Mouse (Mus musculus) lung, adult 18-20 months (tissue): ENCODE measurements at regions not wholly inside any gene's neighbourhood (a gene's known extent, or its start where the extent isn't known, plus 50 kb on each side); places are given as distances from the start of the nearest gene placed in this dataset.
A peak's percentile ranks its signal among the peaks of the same experiment; 100 is the strongest.

ENCODE experiments used
- DNase-seq, 2 experiments: peaks; one replicate each; pipeline ENCODE4 v3.0.0; 2022; ENCODE audit warnings: mixed read lengths in 2 of 2

DNA sequence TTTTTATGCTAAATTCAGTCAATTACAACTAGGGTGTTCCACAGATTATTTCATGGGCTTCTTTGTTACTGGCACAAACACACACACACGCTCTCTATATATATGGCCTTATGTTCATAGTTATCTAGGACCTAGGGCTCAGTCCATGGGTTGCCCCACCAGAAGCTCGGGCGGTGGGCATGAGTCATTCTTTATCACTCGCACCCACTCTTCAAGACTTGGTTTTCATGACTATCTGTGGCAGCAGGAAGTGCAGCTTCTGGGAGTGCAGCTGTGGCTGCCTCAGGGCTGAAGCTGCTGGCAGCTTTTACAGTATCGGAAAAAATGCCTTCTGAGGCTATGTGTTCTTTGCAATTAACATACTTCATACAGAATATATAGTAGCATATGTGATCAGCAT lies 198.7 kb downstream of the Ipo11 start:
- DNase-seq = no peak

DNA sequence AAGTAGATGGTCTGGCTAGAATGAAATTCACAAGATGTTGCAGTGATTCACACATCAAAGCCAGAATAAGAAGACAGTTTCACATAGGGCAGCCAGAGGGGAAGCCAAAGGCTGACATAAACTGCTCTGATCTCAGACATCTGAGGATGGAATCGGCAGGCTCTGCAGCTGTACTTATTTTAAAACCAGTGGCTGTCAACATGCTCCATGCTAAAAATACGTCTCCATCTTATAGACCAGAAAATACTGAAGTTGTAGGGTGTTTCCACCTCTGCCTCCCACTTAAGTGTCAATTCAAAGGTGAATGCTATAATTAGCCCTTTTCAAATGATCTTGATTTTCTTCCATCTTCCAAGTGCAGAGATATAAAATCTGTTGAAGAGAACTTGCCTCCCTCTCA lies 202.4 kb downstream of the Ipo11 start:
- no peak for DNase-seq

DNA sequence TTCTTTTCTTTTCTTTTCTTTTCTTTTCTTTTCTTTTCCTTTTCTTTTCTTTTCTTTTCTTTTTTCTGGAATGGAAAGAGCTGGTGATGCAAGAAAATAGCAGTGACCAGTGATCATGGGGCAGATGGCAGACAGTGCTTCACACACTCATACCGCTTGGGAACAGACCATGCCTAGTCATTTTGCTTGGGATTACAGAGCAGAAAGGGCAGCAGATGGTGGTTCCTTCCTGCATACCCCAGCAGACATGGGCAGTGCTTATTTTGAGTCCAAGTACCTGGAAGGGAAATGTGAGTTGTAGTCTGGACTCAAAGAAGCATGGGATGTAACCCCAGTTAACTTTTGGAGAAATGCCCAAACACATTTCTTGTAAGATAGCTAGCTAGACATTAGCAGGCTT lies 203.9 kb downstream of the Ipo11 start:
- DNase-seq = no peak

DNA sequence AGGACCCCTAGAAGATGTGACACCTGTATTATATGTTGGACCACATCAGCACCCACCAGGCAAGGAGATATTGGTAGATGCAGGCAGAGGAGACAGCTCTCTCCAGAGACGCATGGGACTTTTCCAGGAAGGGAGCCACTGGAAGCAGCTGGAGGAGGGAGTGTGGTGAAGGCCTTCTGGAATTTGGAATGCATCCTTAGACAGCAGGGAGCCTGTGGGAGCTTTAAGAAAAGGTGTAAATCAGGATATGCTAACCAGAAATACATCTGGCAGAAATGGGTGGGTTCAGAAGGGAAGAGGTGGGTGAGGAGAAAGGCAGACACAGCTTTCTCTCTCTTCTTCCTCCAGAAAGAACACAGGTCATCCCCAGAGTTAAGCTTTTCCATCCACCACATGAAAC lies 213.4 kb downstream of the Ipo11 start:
- DNase-seq = no peak

DNA sequence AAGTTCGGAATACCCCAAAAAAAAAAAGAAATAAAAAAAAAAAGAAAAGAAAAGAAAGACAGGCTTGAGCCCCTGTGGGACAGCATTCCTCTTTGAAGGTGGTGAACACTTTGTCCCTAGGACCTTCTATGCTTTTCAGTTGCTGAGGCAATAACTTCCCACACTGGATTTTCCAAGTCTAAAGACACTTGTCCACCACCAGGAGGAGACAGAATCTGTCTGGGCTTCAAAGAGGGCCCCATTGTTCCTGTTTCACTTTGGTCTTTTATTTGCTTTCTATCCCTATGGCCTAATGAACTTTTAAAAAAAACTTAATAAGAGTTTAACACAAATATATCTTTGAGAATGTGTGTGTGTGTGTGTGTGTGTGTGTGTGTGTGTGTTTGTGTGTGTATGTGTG lies 215.6 kb downstream of the Ipo11 start:
- peak in 1 of 2 experiments; percentile 9 for DNase-seq

DNA sequence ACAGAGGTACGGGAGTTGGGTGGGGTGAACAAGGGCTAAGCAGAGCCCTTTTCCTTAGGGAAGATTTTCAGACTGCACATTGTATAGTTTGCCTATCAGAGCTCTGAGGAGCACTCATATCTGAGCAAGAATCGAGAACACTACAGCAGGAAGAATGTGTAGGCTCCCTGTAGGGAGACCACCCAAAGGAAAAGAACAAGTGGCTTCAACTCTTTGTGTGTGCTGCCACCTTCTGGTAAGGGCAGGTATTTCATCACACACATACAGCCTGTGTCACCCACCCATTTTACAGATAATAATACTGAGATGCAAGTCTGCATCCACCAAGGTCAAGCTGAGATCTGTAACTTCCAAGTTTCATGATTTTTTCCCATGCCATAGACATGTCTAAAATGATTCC lies 221.0 kb downstream of the Ipo11 start:
- no peak for DNase-seq

DNA sequence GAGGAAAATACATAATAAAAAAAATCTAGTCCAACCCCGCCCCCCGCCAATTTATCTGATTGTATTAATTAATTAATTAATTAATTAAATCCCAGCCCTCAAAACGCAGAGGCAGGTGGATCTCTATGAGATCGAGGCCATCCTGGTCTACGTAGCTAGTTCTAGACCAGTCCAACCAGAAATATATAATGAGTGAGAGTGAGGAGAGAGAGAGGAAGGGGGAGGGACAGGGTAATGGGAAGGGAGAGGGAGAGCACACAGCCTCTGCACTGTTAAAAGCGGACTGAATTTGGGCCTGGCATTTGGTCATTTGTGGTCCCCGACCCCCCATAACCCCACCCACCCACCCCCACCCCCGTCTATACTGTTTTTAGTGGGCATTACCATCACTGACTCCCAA lies 221.5 kb downstream of the Ipo11 start:
- DNase-seq = no peak

DNA sequence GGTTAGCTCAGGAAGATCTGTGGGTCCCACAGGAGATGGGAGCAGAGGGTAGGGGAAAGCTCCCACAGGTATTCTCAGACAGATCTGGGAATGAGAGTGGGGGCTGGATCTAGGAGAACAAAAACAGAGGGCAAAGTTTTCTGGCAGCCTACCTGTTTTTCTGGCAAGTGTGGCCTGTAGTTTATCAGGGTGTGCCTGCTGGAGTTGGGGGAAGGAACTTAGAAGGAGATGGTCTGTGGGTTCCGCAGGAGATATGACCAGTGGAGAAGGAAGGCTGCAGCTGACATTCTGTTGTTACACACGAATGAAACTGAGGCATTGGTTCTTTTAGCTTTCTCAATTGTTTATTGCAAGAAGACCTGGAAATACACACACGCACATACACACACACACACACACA lies 226.2 kb downstream of the Ipo11 start:
- DNase-seq = no peak

DNA sequence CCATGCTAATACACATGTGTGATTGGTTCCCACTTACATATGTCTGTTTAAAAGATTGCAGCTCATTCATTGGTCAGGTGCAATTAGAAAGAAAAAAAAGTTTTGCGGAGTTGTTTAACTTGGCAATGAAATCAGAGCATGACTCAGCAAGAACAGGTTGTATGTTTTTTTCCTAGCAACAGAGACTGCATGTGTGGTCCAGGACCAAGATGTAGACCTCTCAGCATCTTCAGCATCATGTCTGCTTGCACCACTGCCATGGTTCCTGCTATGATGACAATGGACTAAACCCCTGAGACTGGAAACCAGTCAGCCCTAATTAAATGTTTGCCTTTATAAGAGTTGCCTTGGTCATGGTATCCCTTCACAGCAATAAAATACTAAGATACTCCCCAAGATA lies 236.4 kb downstream of the Ipo11 start:
- no peak for DNase-seq

DNA sequence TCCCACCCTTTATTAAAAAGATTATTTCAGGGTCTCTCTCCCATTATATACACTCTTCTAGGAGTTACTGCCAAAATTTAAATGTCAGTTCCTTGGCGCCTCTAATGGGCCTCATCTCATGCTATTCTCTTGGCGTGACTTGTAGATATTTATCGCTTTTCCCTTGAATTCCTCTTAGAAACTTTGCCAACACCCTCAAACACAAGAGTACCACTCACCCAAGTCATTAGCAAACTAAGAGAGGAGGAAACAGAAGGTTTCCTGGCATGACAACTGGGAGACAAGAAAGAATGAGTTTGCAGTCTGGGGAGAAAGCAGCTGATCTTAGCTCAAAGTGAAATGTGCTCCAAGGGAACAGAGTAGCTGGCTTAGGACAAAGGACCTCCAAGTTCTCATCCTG lies 236.8 kb downstream of the Ipo11 start:
- DNase-seq = no peak

DNA sequence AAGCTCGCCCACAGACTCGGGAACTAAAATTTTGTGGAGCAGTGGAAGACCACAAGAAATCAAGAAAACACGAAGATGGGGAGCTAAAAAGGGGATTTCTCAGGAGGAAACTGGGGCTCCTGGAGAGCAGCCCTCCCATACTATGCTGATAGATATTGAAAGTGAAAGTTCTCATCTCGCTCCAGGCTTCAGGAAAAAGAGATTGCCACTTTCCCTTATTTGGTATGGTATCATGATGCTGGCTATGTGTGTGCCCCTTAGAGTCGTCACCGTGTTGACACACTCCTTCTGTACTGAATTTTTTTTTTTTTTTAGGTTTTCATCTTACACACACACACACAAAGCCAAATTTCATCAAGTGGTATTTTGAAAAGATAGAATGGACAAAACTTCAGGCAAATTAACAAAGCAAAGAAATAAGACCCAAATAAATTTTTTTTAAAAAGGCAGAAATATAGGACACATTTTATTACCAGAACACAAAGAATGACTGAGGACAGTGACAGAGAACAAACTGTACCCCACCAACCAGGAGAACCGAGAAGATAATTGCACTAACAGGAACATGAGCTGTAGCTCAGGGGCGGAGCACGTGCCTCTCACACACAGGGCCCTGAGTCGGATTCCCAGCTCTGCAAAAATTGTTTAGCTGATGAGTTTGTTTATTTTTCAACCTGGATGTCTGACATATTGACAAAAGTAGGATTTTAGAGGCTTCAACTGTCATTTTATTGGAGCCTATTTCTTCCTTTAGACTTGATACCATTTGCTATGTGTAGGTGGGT lies 244.8 kb downstream of the Ipo11 start:
- no peak for DNase-seq

DNA sequence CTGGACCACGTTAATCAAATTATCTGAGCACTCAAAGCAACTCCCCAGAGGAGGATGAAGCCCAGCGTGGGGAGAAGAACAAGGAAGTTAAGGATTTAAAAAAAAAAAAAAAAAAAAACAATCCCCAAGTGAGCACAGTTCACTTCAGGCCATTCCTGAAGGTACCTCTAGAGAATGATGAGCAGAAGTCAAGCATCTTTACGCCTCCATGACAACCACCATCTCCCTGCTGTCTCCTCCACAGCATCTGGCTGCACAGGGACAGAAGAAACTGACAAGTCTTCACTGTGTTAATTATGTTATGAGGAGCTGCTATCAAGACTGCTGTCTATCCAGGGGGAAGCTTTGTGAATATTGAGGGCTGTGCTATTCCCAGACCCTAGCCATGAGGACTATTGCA lies 246.6 kb downstream of the Ipo11 start:
- DNase-seq = no peak

DNA sequence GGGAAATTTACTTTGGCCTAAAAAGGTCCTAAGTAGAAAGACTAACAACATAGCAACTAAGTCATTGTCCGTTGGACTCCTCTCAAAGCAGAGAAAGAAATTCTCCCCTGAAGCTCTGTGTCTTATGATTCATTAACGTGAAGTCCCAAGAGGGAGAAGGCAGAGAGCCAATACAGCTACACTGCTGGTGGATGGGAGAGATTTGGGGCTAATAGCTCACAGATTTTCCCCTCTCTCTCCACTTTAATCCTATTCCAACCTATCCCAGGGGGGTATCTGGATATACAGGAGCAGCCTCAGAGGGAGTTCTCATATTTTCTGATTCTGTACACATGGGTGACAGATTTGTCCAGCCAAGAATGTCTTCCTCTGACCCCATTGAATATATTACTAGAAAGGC lies 247.1 kb downstream of the Ipo11 start:
- no peak for DNase-seq

DNA sequence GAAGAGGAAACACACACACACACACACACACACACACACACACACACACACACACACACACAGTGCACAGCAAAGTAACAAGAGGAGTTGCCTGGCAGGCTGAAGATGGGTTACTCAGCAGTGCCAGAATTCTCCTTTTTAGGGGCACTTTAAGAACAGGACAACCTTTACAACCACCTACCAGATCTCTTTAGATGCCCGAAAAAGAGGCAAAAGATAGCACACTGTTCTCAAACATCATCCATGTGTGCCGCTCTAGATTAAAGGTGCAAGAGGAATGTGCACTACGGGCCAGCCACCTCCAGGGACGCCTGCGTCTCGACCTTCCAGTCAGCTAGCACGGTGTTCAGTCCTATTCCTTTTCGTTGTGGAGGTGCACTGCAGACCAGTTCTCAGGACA lies 247.7 kb downstream of the Ipo11 start:
- DNase-seq = no peak

DNA sequence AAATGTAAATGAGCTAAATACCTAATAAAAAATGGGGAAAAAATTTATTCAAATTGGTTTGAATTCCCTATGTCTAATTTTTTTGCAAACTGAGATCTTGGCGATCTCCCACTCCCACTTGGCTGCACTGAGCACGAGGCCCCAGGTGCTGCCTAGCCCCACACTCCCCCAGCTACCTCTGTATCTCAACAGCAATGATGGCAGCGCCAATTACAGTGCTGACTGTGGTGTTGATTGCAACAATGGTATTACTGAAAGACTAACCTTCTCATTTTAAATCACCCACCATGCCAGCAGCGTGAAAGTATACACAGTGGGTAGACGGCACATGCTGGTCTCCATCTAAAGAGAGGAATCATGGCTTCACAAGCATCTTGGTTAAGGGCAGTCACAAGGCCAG lies 267.1 kb downstream of the Ipo11 start:
- DNase-seq = no peak

DNA sequence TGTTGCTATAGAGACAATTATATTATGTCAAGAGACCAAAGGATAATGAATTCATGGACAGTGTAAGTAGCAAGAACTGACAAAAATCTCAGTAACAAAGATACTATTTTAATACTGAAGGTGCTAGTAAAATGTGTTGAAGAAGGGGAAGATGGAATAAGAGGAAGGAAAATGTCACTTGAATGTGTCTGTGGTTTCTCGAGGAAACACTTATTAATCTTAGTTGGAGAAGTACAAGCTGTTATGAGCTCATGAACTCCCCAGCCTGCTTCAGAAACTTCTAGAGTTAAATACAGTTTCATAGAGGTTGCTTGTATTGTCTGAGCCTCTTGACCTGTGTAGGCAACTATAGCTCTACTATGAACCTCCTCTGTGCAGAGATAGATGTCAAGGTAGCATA lies 274.6 kb downstream of the Ipo11 start:
- no peak for DNase-seq

DNA sequence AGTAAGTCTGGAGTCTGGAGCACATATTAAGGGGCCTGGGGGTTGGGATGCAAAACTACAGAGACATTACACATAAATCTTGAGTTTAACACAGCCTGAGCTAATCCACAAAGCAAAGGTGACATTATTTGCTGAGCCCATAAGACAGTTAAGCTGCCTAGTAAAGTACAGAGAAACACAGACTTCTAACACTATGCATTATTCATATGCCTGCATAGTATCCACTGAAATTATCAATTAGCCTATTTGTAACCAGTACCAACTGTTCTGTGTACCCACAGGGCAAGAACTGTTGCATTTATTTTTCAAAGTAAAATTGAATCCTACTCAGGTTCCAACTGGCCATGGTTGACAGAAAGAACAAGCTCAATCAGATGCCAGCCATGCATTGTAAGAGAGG lies 287.4 kb downstream of the Ipo11 start:
- DNase-seq = no peak

DNA sequence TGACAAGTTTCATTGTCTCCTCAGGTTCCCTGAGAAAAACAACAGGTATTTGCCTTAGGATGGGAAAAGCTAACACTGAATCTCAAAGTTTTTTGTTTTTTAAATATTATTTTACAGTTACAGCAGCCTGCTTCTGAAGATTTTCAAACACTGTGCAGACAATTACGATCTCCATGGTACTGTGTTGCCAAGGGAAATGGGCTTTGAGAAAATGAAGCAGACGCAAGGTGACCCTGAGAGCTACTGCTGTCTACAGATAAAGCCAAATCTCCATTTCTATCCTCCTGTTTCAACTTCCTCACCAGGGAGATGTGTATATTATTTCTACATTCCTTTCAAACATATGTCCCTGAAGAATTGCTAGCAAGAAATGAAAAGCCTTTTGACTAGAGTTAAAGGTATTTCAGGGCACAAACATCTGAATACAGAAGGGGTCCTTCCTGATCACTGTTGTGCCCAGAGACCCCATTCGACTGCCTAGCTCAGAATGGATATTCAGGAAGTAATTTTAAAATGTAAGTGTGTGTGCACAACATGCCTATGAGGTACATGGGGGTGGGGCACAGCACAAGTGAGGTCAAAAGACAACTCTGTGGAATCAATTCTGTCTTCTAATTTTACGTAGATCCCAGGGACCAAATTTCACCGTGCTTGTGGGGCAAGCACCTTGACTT lies 293.3 kb downstream of the Ipo11 start:
- DNase-seq = no peak

DNA sequence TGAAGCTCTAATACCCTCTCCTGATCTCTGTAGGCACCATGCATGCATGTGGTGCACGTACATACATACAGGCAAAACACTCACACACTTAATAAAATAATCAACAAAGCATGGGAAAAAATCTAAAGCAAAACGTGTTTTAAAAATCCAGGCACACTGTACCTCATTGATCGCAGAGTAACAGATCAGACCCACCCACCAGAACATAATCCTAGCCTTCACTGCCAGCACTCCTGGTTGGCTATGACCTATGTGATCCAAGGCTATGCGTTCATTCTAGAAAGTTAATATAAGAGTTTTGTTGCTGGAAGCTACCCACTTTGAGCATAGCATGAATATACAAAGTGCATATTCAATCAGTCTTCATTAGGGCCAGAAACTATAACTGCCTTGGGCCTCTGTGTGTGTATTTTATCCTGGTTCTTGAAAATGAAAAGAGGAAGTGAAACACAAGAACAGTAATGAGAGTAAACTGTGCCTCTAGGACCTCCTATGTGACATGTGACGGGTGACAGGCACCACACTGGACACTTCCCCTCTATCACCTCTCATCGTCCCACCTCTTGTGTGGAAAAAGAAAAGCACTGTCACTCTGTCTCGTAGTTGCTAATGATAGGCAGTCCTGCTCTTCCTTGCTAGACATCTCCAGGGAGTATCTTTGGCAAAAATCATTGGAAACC lies 297.9 kb downstream of the Ipo11 start:
- DNase-seq = no peak

DNA sequence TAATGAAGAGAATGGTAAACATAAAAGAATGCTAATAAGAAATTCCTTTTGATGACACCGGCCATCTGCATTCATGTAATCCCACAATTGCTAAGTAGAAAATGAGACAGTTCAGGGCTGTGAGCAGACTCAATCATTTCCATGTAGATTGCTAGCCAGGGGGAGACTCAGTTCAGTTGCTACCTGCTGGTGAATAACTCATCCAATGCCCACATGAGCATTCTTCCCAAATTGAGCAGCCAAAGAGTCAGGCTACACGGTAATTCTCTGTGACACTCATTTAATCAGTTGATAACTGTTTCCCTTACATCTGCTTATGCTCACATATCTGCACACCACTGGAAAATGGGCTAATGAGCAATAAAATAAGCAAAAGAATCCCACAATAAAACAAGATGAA lies 345.0 kb downstream of the Ipo11 start:
- no peak for DNase-seq

DNA sequence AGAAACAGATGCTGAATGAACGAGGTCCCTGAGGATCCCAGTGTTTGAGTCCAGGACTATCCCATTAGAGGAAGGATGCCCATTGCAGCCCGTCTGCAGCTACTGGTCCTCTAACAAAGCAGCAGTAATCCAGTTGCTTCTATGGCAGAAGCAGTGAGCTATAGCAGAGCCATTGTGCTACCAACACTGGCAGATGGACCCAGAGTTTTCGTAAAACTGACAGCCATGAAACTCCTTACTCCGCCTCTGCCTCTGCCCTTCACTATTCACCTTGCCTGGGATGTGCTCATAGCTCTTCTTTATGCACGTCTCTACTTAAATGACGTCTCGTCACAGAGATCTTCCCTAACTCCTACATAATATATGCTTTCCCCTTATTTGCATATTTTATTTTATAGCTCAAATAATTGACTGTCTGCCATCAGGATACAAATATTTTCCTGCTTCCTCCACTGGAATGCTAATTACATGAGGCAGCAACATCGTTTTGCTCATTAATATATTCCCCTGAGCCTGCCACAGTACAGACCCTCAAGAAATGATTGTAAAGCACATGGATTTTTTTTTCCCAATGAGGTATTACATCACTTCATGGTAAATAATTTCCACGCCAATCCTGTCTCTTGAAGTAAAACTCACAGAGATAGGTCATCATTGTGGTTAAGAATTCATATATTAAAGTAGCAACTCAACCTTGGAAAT lies 368.9 kb downstream of the Ipo11 start:
- no peak for DNase-seq

DNA sequence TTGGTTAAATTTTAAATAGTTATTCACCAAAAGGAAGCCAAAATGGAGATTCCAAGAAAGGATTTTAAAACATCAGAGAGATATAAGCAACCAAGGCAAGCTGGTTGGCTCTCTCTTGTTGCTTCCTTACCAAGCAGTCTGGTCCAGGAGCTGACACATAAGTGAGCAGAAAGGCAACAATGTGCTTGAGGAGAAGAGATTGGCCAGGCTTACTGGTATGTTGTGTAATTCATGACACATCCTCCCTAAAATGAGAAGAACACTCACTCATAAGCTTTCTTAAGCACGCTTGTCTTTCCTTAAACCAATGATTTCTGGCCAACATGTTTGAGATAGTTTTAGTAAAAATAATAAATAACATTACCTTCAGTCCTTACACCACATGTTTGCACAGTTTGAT lies 374.2 kb downstream of the Ipo11 start:
- no peak for DNase-seq

DNA sequence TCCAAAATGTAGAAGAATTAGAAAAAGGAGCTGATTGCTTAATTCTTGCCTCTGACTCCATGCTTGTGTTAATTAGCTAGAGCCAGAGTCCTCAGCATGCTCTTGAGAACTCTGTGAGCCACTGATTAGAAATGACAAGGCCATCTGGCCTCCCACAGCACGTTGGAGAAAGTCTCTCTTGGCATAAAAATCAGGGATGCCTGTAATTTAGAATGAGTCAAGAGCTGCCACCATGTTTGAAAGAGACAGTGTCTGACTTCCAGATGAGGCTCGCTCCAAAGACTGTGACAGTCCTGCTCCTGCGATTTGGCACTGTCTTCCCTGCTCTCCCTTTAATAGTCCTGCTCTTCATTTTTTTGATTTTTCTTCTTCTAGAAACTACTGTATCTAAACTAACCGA lies 374.6 kb downstream of the Ipo11 start:
- no peak for DNase-seq
